Mouse (Mus musculus) kidney, postnatal 4 days (tissue): ENCODE results near the gene Zap70.
A peak's percentile ranks its signal among the peaks of the same experiment; 100 is the strongest.

Source experiments
- DNase-seq, 2 experiments: peaks; one replicate each; pipeline ENCODE4 v3.0.0; 2021; ENCODE audit warnings: mixed read lengths in 2 of 2

The Zap70 gene

GRCm38 (mm10) chr1:36761568-36761967 lies at the start of gene Zap70:
Zap70 (plus strand) TSS chr1:36761798.
- DNase-seq, result no peak

- no peak for DNase-seq
Observed at GRCm38 (mm10) chr1:36714311-36714710, 47.3 kb upstream of the Zap70 start, which contains the start of gene Actr1b. Actr1b (minus strand) TSS chr1:36714422.

GRCm38 (mm10) chr1:36718786-36719185 lies 42.8 kb upstream of the Zap70 start:
- no peak for DNase-seq

GRCm38 (mm10) chr1:36723146-36724056 lies 38.2 kb upstream of the Zap70 start:
- DNase-seq, result no peak

DNA sequence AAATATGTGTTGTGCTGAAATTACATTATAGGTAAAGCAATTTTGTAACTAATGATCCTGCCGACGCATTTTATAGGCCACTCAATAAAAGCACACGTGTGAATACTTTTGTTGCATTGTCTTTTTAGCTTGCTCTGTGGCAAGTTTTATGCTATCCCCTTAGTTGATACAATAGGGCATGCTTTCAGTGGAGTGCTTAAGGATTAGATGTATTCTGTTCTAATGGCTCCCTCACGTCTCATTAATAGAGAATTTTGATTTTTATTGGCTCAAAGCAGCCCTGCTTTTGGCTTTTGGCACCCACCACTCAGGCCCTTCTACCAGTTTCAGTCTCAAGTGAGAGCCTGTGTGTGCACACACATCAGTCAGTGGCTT lies 37.6 kb upstream of the Zap70 start:
- no peak for DNase-seq

- DNase-seq, result peak; percentile 90 to 91
Observed at GRCm38 (mm10) chr1:36737300-36737699, 24.3 kb upstream of the Zap70 start.

- no peak for DNase-seq
Observed at GRCm38 (mm10) chr1:36739231-36739630, 22.4 kb upstream of the Zap70 start.

DNA sequence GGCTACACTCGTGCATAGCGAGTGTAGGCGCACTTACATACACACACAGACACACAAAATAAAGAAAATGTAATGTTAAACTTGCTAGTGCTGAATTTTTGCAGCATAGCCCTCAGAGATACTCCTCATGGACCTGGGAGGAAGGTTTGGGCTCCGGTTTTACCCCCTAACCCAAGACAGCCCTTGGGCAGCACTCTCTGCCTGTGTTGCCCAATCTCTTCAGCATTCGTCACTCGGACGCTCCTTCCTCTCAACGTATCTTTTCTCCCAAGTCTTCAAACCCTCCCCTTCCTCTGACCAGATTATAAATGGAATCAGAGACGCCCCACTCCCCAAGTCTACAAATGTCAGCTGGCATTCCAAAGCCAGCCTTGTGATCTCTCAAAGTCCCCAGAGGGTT lies 18.6 kb upstream of the Zap70 start:
- DNase-seq, result no peak

DNA sequence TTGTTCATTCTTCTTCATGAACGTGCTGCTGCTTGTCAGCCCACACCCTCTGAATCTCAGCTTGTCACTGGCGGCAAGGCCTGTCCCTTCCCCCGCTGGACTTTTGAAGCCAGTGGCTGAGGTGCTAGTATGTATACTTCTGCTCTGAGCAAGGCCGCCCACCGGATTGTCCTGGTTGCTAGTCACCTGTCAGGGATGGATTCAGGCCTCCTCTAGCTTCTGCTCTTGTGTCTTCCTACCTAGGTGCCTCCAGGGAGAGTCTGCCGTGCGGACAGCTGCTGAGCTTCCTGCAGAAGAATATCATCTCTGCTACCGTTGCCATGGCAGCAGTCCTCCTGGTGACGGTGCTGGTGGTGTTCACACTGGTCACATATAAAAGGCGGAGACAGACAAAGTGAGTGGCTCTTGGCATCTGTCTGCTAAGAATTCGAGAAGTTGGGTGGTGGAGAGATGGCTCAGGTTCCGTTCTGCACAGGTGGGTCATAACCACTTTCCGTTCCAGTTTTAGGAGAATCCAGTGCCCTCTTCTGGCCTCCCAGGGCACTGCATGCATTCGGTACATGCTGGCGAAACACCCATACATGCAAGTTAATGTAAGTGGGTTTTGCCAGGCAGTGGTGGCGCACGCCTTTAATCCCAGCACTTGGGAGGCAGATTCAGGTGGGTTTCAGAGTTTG lies 17.2 kb upstream of the Zap70 start:
- DNase-seq, result peak; percentile 84 to 88

GRCm38 (mm10) chr1:36745661-36746060 lies 15.9 kb upstream of the Zap70 start:
- no peak for DNase-seq

DNA sequence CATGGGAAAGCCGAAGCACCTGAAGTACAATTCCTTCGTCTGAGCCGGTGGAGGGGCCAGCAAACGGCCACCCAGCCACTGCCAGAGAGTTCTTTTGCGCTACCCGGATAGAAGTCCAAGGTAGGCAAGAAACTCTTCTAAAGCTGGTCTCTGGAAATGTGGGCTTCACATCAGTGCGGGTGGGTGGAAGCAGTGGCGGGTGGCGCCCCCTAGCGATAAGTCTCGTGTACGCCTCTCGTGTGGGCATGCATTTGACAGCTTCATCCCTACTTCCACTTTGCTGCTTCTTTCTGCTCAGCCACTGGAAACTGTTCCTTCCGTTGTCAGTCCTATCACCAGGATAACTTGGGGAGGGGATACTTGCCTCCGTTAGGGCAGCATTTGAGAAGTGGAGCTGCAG lies 15.1 kb upstream of the Zap70 start:
- DNase-seq, result peak; percentile 70 to 71

- DNase-seq, result no peak
Observed at GRCm38 (mm10) chr1:36753932-36754675, 7.5 kb upstream of the Zap70 start.

DNA sequence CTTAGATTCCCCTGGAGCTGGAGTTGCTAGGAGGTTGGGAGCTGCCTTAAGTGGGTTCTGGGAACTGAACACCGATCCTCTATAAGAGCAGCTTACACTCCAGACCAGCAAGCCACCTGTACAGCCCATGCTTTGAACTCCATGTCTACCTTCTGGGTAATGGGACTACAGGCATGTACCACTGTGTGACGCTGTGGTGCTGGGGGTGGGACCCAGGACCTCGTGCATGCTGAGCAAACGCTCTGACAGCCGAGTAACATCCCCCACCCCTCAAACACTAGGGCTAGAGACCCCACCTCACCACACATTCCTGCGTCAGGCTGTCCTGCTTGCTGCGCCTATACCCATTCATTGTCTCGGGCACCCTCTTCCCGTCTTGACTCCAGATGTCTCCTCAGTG lies 3.0 kb upstream of the Zap70 start:
- no peak for DNase-seq

DNA sequence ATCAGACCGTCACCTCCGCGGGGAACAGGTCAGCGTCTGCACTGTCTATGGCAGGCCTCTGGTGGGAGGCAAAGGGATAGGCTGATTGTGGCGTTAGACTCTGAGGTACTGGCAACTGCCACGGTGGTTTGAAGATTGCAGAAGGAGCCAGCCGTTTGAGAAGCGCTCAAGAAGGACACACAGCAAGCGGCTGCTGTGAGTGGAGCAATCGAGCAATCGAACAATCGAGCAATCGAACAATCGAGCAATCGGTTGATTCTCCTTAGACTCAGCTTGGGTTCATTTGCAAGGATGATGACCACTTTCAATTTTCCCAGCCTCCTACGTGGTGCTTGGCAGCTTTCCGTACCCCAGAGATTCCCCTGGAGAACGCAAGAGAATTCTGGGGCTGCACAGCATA lies 2.5 kb upstream of the Zap70 start:
- no peak for DNase-seq

DNA sequence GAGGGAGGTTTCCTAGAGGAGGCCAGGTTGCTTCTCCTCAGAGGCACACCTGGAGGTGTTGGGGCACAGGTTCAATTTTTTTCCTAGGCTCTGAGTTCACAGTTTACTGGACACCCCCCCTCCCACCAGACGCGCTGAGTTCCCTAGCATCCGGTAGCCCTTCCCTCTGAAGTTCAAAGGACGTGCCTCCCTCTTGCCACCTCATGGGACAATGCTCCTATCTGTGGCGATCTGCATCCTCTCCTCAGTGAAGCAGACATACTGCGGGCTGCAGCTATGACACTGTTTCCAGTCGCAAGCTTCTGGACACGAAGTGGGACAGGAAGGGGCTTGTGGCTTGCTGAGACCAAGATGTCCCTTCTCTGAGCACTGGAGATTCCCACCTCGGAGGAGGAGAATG lies 1.2 kb upstream of the Zap70 start:
- no peak for DNase-seq

- no peak for DNase-seq
Observed at GRCm38 (mm10) chr1:36761061-36761460, 537 bp upstream of the Zap70 start.

- no peak for DNase-seq
Observed at GRCm38 (mm10) chr1:36766431-36767205, 5.0 kb downstream of the Zap70 start.

DNA sequence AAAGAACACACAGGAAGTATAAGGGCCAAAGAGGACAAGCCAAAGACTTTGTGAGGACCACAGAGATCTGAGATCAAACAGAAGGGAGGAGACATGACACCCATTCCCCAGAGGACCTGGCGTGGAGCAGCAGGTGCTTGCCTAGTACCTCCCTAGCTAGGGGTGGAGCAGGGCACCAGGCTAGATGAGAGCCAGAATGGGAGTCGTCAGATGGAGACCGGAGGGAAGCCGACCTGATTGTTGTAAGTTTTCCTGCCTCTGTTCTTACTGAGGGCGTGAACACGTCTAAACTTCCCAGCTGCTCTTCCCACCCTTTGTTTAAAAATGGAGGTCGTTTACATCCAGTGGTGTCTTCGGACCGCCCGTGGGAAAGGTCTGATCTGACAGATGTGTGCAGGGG lies 5.7 kb downstream of the Zap70 start:
- no peak for DNase-seq

DNA sequence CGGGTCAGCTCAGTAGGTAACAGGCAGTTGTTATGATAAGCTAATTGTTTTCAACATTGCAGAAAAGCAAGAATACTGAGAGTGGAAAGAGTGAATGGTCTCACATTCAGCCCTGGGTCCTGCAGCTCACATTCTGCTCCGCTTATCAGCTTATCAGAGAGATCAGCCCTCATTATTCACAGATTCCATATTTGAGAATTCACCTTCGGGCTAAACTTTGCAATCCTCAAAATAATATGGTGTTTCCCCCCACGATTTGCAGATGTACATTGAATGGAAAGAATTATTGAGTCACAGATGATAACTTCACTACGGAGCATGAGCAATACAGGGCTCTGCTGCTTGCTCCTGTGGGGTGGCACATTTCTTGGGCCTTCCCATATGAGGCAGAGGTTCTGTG lies 7.2 kb downstream of the Zap70 start:
- DNase-seq, result no peak

DNA sequence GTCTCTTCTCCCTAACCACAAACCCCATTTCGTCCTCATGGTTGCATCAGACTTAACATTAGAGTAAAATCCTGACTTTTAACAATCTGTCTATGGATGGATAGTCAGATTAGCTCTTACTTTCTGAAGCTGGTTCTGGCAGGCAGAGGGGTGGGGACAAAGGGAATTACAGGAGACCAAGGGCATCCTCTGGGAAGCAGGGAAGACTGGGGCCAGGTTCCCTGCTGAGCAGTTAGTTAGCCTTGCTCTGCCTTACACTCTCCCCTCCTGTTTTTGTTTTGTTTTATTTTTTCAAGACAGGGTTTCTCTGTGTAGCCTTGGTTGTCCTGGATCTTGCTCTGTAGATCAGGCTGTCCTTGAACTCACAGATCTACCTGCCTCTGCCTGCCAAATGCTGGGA lies 8.4 kb downstream of the Zap70 start:
- no peak for DNase-seq

DNA sequence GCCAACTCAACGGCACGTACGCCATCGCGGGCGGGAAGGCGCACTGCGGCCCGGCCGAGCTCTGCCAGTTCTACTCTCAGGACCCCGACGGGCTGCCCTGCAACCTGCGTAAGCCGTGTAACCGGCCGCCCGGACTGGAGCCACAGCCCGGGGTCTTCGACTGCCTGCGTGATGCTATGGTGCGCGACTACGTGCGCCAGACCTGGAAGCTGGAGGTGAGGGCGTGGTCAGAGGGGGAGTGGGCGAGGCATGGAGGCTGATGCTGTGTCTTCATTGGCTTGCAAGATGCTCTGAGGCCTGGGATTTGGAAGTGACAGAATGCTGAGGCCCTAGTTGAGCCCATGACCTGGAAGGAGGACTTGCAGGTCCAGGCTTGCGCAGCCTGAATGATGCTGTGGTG lies 9.4 kb downstream of the Zap70 start:
- peak; percentile 35 to 65 for DNase-seq

- no peak for DNase-seq
Observed at GRCm38 (mm10) chr1:36772198-36772934, 10.8 kb downstream of the Zap70 start.
